Mouse (Mus musculus) liver, embryonic 12.5 days (tissue): ENCODE results near the gene Zc3h10. TPM values are rescaled to one million over a fixed set of nuclear protein-coding genes. Genes with fewer than 3 reads are reported as not detected.
"Not testable (repeated sequence)": the region's sequence is repeated elsewhere in the genome, so short reads cannot be mapped to it uniquely, and the experiment has no call there.

ENCODE experiments used
- ATAC-seq: fragments of 200-750 bp; cut with Nextera tagmentation; 2 replicates; pipeline ENCODE4 v1.8.0; 2017; ENCODE audit warnings: moderate number of reproducible peaks, mild to moderate bottlenecking, moderate library complexity
- H3K27ac ChIP-seq: fragments of 300-500 bp; sonication (generic); 2 replicates; pipeline ENCODE4 v1.5.1; 2016; ENCODE audit warnings: mild to moderate bottlenecking
- H3K27me3 ChIP-seq: fragments of 300-500 bp; sonication (generic); replicated peaks from 2 replicates; pipeline ENCODE4 v1.6.1; 2016; ENCODE audit warnings: mild to moderate bottlenecking, moderate library complexity
- H3K36me3 ChIP-seq: fragments of 300-500 bp; sonication (generic); 2 replicates; pipeline ENCODE4 v1.6.1; 2016; ENCODE audit warnings: mild to moderate bottlenecking, moderate library complexity
- H3K4me1 ChIP-seq: fragments of 300-500 bp; sonication (generic); 2 replicates; pipeline ENCODE4 v1.6.1; 2016
- H3K4me2 ChIP-seq: fragments of 300-500 bp; sonication (generic); 2 replicates; pipeline ENCODE4 v1.6.1; 2016; ENCODE audit warnings: mild to moderate bottlenecking, moderate library complexity
- H3K4me3 ChIP-seq: fragments of 300-500 bp; sonication (generic); 2 replicates; pipeline ENCODE4 v1.5.1; 2016; ENCODE audit warnings: mild to moderate bottlenecking, moderate library complexity
- H3K9ac ChIP-seq: fragments of 300-500 bp; sonication (generic); 2 replicates; pipeline ENCODE4 v1.6.1; 2016; ENCODE audit warnings: mild to moderate bottlenecking, moderate library complexity
- H3K9me3 ChIP-seq: fragments of 300-500 bp; sonication (generic); replicated peaks from 2 replicates; pipeline ENCODE4 v1.6.1; 2016; ENCODE audit warnings: mild to moderate bottlenecking, moderate library complexity
- WGBS: fragments of 180-500 bp; shearing (Covaris S2); methylation state at CpG from one replicate; pipeline ENCODE4 v1.1.7; 2016; ENCODE audit not compliant: insufficient replicate concordance; 5-methylcytosine and 5-hydroxymethylcytosine counted together
- microRNA-seq: library from miRNA; unstranded; fragments of <30 nt; microRNA quantifications from one replicate; pipeline ENCODE4, GENCODE M21; 2017
- polyA plus RNA-seq: library from polyadenylated mRNA; unstranded; fragments of >200 nt; fragmentation: Nextera tagmentation; extraction: Ambion mirVana; gene quantifications from 2 replicates; pipeline ENCODE4 v1.2.1, GENCODE M21; 2016

The Zc3h10 gene
- polyA plus RNA-seq, 1 experiment from 2014 or later, result 8.1 TPM

- peak overlapping the region; percentile 90 for H3K27ac ChIP-seq
- H3K27me3 ChIP-seq, result no peaks in the 10 kb centered on the region
- 24% methylated on average over 12 of the region's 12 CpGs for WGBS
- ATAC-seq, result peak; percentile 68
- peak overlapping the region; percentile 92 for H3K4me2 ChIP-seq
- peaks cover 47% of the 10 kb centered on the region for H3K36me3 ChIP-seq
- peak overlapping the region; percentile 86 for H3K4me3 ChIP-seq
- H3K9me3 ChIP-seq, result no peaks in the 10 kb centered on the region
- H3K4me1 ChIP-seq, result peaks cover 57% of the 10 kb centered on the region
- peak overlapping the region; percentile 88 for H3K9ac ChIP-seq
Observed at GRCm38 (mm10) chr10:128492633-128493311, 54.8 kb downstream of the Zc3h10 start.

- H3K27ac ChIP-seq, result peak overlapping the region; percentile 90
- 58% methylated on average over 8 of the region's 8 CpGs for WGBS
- peaks cover 50% of the 10 kb centered on the region for H3K4me1 ChIP-seq
- H3K9me3 ChIP-seq, ATAC-seq, H3K27me3 ChIP-seq: not testable (repeated sequence)
- H3K36me3 ChIP-seq, result peaks cover 54% of the 10 kb centered on the region
- peak overlapping the region; percentile 88 for H3K9ac ChIP-seq
- H3K4me2 ChIP-seq, result peak overlapping the region; percentile 92
- peak overlapping the region; percentile 86 for H3K4me3 ChIP-seq
Observed at GRCm38 (mm10) chr10:128492051-128492450, 55.5 kb downstream of the Zc3h10 start.

Small RNA genes within 50 kb of the gene (microRNA-seq; reads per million reads assigned to microRNA genes)
- gene Gm47275 (not detected), gene Mir6916 (not detected), gene Mir6917 (not detected)

Other genes with a start within 250 kb of the Zc3h10 start
- gene Il23a, start 249.0 kb downstream of the Zc3h10 start, polyA plus RNA-seq, result not detected in 2 replicates
- 17.9 and 18.3 TPM in 2 replicates for gene Pan2, start 244.4 kb downstream of the Zc3h10 start, polyA plus RNA-seq
- 107 and 114 TPM in 2 replicates for gene Cnpy2, start 225.3 kb downstream of the Zc3h10 start, polyA plus RNA-seq
- gene Cs, start 210.0 kb downstream of the Zc3h10 start, polyA plus RNA-seq, result 183 and 187 TPM in 2 replicates
- gene Coq10a, start 178.8 kb downstream of the Zc3h10 start, polyA plus RNA-seq, result 8.7 and 8.9 TPM in 2 replicates
- gene Ankrd52, start 170.7 kb downstream of the Zc3h10 start, polyA plus RNA-seq, result 9.3 TPM in 2 replicates
- gene Slc39a5, start 146.5 kb downstream of the Zc3h10 start, polyA plus RNA-seq, result 22.7 and 23.0 TPM in 2 replicates
- gene Nabp2, start 136.3 kb downstream of the Zc3h10 start, polyA plus RNA-seq, result 64.1 and 66.1 TPM in 2 replicates
- gene Rnf41, start 136.1 kb downstream of the Zc3h10 start, polyA plus RNA-seq, result 14.2 and 14.8 TPM in 2 replicates
- 34.9 and 40.3 TPM in 2 replicates for gene Smarcc2, start 88.5 kb downstream of the Zc3h10 start, polyA plus RNA-seq
- gene Myl6, start 53.6 kb downstream of the Zc3h10 start, polyA plus RNA-seq, result 533 and 540 TPM in 2 replicates
- gene Myl6b, start 49.1 kb downstream of the Zc3h10 start, polyA plus RNA-seq, result 1.3 and 1.6 TPM in 2 replicates
- 15.0 and 16.0 TPM in 2 replicates for gene Esyt1, start 21.9 kb downstream of the Zc3h10 start, polyA plus RNA-seq
- gene Rpl41, start 1.5 kb upstream of the Zc3h10 start, polyA plus RNA-seq, result 2,924 and 3,037 TPM in 2 replicates
- 233 and 242 TPM in 2 replicates for gene Pa2g4, start 18.2 kb upstream of the Zc3h10 start, polyA plus RNA-seq
- gene Erbb3, start 41.9 kb upstream of the Zc3h10 start, polyA plus RNA-seq, result 1.8 TPM in 2 replicates
- gene Rps26, start 79.0 kb upstream of the Zc3h10 start, polyA plus RNA-seq, result 555 and 561 TPM in 2 replicates
- gene Ikzf4, start 98.2 kb upstream of the Zc3h10 start, polyA plus RNA-seq, result 0.41 and 0.42 TPM in 2 replicates
- 10.4 and 10.5 TPM in 2 replicates for gene Suox, start 126.3 kb upstream of the Zc3h10 start, polyA plus RNA-seq
- gene Rab5b, start 148.5 kb upstream of the Zc3h10 start, polyA plus RNA-seq, result 34.2 and 34.7 TPM in 2 replicates
- gene Pmel, start 156.4 kb upstream of the Zc3h10 start, polyA plus RNA-seq, result 0.36 and 0.43 TPM in 2 replicates
- 82.8 and 84.9 TPM in 2 replicates for gene Cdk2, start 157.3 kb upstream of the Zc3h10 start, polyA plus RNA-seq
- gene Dgka, start 197.1 kb upstream of the Zc3h10 start, polyA plus RNA-seq, result 2.8 TPM in 2 replicates
- 25.8 and 26.8 TPM in 2 replicates for gene Pym1, start 200.1 kb upstream of the Zc3h10 start, polyA plus RNA-seq
- gene Mmp19, start 243.1 kb upstream of the Zc3h10 start, polyA plus RNA-seq, result 5.5 and 6.8 TPM in 2 replicates